9 mouse cellular contexts compared by ENCODE assay signal in genomic region chr15:78868398-78868797, GRCm38 (mm10). TPM values are rescaled to one million over a fixed set of nuclear protein-coding genes. Genes with fewer than 3 reads are reported as not detected.
A peak's percentile ranks its signal among the peaks of the same experiment; 100 is the strongest.
DNase-seq lines count a peak whose midpoint lies in the region; ATAC-seq and TF ChIP-seq lines count a peak whose summit lies in the region.
"Had no signal": no experiment of that assay in that cellular context is flagged by ENCODE, and none has a peak within 500 bp of the region (broad histone marks: within the 10 kb centered on the region; RNA-seq: fewer than 3 reads in every experiment).

No protein-coding gene starts in this region.

- H3K4me2 ChIP-seq in embryonic facial prominence, embryonic 14.5 days (ENCODE audit: low read depth, low read length), result no peak overlapping the region
- H3K4me2 ChIP-seq in hindbrain, embryonic 12.5 days (replicated peaks), result no peak overlapping the region
- no peak overlapping the region for H3K4me2 ChIP-seq in liver, embryonic 11.5 days
- peak overlapping the region; percentile 14; the same call in 1 of the 2 replicates for H3K4me2 ChIP-seq in neural tube, embryonic 13.5 days

- no peaks in the 10 kb centered on the region for H3K27me3 ChIP-seq in embryonic facial prominence, embryonic 14.5 days (replicated peaks; ENCODE audit: control insufficient read depth, insufficient read depth, low read length)
- H3K27me3 ChIP-seq in hindbrain, embryonic 12.5 days, result no peaks in the 10 kb centered on the region
- no peaks in the 10 kb centered on the region for H3K27me3 ChIP-seq in liver, embryonic 11.5 days (replicated peaks; ENCODE audit: control insufficient read depth, insufficient read depth, low read length)
- no peaks in the 10 kb centered on the region for H3K27me3 ChIP-seq in neural tube, embryonic 13.5 days

- no peaks in the 10 kb centered on the region for H3K9me3 ChIP-seq in ES-E14 (ENCODE audit: control insufficient read depth, insufficient read depth, low read depth, low read length)
- no peaks in the 10 kb centered on the region for H3K9me3 ChIP-seq in embryonic facial prominence, embryonic 14.5 days (ENCODE audit: control insufficient read depth, low read length)
- no peaks in the 10 kb centered on the region for H3K9me3 ChIP-seq in hindbrain, embryonic 12.5 days (replicated peaks)
- H3K9me3 ChIP-seq in liver, embryonic 11.5 days (ENCODE audit: control insufficient read depth, low read length), result no peaks in the 10 kb centered on the region
- no peaks in the 10 kb centered on the region for H3K9me3 ChIP-seq in neural tube, embryonic 13.5 days
- H3K9me3 ChIP-seq: megakaryocyte, embryonic 14.5 days had no signal

- no peak overlapping the region for H3K4me3 ChIP-seq in ES-E14 (ENCODE audit: insufficient read depth in 1 of 2, low read depth in 1 of 2, low read length in 2 of 2, poor library complexity in 1 of 2, severe bottlenecking in 1 of 2)
- H3K4me3 ChIP-seq in embryonic facial prominence, embryonic 14.5 days (ENCODE audit: low read depth, low read length), result no peak overlapping the region
- no peak overlapping the region for H3K4me3 ChIP-seq in hindbrain, embryonic 12.5 days
- H3K4me3 ChIP-seq in liver, embryonic 11.5 days (ENCODE audit: low read depth, low read length), result no peak overlapping the region
- no peak overlapping the region for H3K4me3 ChIP-seq in neural tube, embryonic 13.5 days
- H3K4me3 ChIP-seq: megakaryocyte, embryonic 14.5 days had no signal

- H3K36me3 ChIP-seq in ES-E14 (ENCODE audit: control insufficient read depth, insufficient read depth, low read length, poor library complexity, severe bottlenecking), result no peaks in the 10 kb centered on the region
- no peaks in the 10 kb centered on the region for H3K36me3 ChIP-seq in embryonic facial prominence, embryonic 14.5 days (ENCODE audit: control insufficient read depth, insufficient read depth, low read length)
- H3K36me3 ChIP-seq in hindbrain, embryonic 12.5 days, result no peaks in the 10 kb centered on the region
- H3K36me3 ChIP-seq in liver, embryonic 11.5 days (ENCODE audit: control insufficient read depth, insufficient read depth, low read length), result no peaks in the 10 kb centered on the region
- H3K36me3 ChIP-seq in neural tube, embryonic 13.5 days, result no peaks in the 10 kb centered on the region

- in situ Hi-C loops in ES-E14 (cut with MboI; ENCODE audit: low sequenced_read_pairs in 2 of 2, unreplicated experiment in 2 of 2), result no loop called here

- H3K9ac ChIP-seq in ES-E14 (ENCODE audit: insufficient read depth, low read depth, low read length, poor library complexity, severe bottlenecking), result no peak overlapping the region
- H3K9ac ChIP-seq in embryonic facial prominence, embryonic 14.5 days (ENCODE audit: low read depth, low read length), result no peak overlapping the region
- no peak overlapping the region for H3K9ac ChIP-seq in hindbrain, embryonic 12.5 days
- no peak overlapping the region for H3K9ac ChIP-seq in liver, embryonic 11.5 days (ENCODE audit: low read depth, low read length)
- H3K9ac ChIP-seq in neural tube, embryonic 13.5 days, result no peak overlapping the region

- 7% methylated on average over 9 of the region's 9 CpGs for WGBS in embryonic facial prominence, embryonic 14.5 days
- WGBS in hindbrain, embryonic 12.5 days, result 27% methylated on average over 9 of the region's 9 CpGs
- WGBS in liver, embryonic 11.5 days, result 49% methylated on average over 9 of the region's 9 CpGs
- 25% methylated on average over 9 of the region's 9 CpGs for WGBS in neural tube, embryonic 13.5 days

- peak; percentile 79 for ATAC-seq in embryonic facial prominence, embryonic 14.5 days (ENCODE audit: low read depth)
- peak; percentile 51 for ATAC-seq in hindbrain, embryonic 12.5 days (ENCODE audit: low FRiP score)
- no peak for ATAC-seq in liver, embryonic 11.5 days (replicated peaks; ENCODE audit: low FRiP score)
- peak; percentile 71 for ATAC-seq in neural tube, embryonic 13.5 days (ENCODE audit: low read depth)
- no peak for ATAC-seq in cerebellum, adult (ENCODE audit: insufficient number of reproducible peaks, low FRiP score, low TSS enrichment)

- H3K27ac ChIP-seq in ES-E14 (ENCODE audit: insufficient read depth, low read depth, low read length, poor library complexity, severe bottlenecking), result peak overlapping the region; percentile 12; the same call in 1 of the 2 replicates
- H3K27ac ChIP-seq in embryonic facial prominence, embryonic 14.5 days (replicated peaks; ENCODE audit: low read depth, low read length), result peak overlapping the region; percentile 41; the same call in 1 of the 2 replicates
- H3K27ac ChIP-seq in hindbrain, embryonic 12.5 days, result peak overlapping the region; percentile 56
- peak overlapping the region; percentile 66 for H3K27ac ChIP-seq in liver, embryonic 11.5 days (ENCODE audit: low read depth, low read length)
- H3K27ac ChIP-seq in neural tube, embryonic 13.5 days (replicated peaks), result peak overlapping the region; percentile 83

- H3K4me1 ChIP-seq in ES-E14 (ENCODE audit: control insufficient read depth in 2 of 2, insufficient read depth in 2 of 2, low read length in 2 of 2, poor library complexity in 1 of 2), result peaks cover 2 to 25% of the 10 kb centered on the region in 2 experiments
- H3K4me1 ChIP-seq in embryonic facial prominence, embryonic 14.5 days (ENCODE audit: control insufficient read depth, insufficient read depth, low read length), result no peaks in the 10 kb centered on the region
- H3K4me1 ChIP-seq in hindbrain, embryonic 12.5 days, result peaks cover 6% of the 10 kb centered on the region; the same call in 1 of the 2 replicates
- no peaks in the 10 kb centered on the region; the same call in 1 of the 2 replicates for H3K4me1 ChIP-seq in liver, embryonic 11.5 days (replicated peaks; ENCODE audit: control insufficient read depth, insufficient read depth, low read length)
- peaks cover 13% of the 10 kb centered on the region for H3K4me1 ChIP-seq in neural tube, embryonic 13.5 days (replicated peaks)

- no peak for DNase-seq in ES-E14 (ENCODE audit: low read depth, low spot score)
- peak; percentile 84 for DNase-seq in embryonic facial prominence, embryonic 14.5 days (ENCODE audit: low spot score)
- DNase-seq in liver, embryonic 11.5 days (ENCODE audit: low spot score), result no peak
- DNase-seq in adrenal gland, postnatal 14 days, result no peak
- no peak for DNase-seq in adrenal gland, postnatal 36 days

TF ChIP-seq in ES-E14, 5 proteins besides CTCF, POLR2A, EP300 and RAD21:
- TF ChIP-seq HCFC1 (IDR thresholded peaks at IDR 0.05; ENCODE audit: borderline replicate concordance, insufficient read depth, low read length) (no peak), MAFK (IDR thresholded peaks at IDR 0.05; ENCODE audit: insufficient read depth, low read depth, low read length) (no peak), ZNF384 (IDR thresholded peaks at IDR 0.05; ENCODE audit: low read depth, low read length) (no peak), CHD2 (IDR thresholded peaks at IDR 0.05; ENCODE audit: low read depth, low read length) (no peak)
TF ChIP-seq in ES-E14: peak in this region for 0.

RNA-seq across cellular contexts. Expression of gene Gga1, which starts 8.6 kb away (rescaled TPM):
- total RNA-seq in ES-E14 (2012; rRNA removed), result 18.4 and 23.3 TPM in 2 replicates
- 42.5 and 46.9 TPM in 2 replicates for polyA plus RNA-seq in embryonic facial prominence, embryonic 14.5 days (2014; fragmentation: Nextera tagmentation; extraction: Ambion mirVana)
- polyA plus RNA-seq in hindbrain, embryonic 12.5 days (2016; fragmentation: Nextera tagmentation; extraction: Ambion mirVana), result 54.3 and 58.7 TPM in 2 replicates
- polyA plus RNA-seq in liver, embryonic 11.5 days (2014; fragmentation: Nextera tagmentation; extraction: Ambion mirVana), result 40.8 and 43.0 TPM in 2 replicates
- 44.0 and 51.0 TPM in 2 replicates for polyA plus RNA-seq in neural tube, embryonic 13.5 days (2015; fragmentation: Nextera tagmentation; extraction: Ambion mirVana)
- total RNA-seq in adrenal gland, postnatal 14 days (2021), result 51.7 and 52.0 TPM in 2 replicates
- 10 to 100 TPM; 56.0 to 57.3 TPM for total RNA-seq in adrenal gland, postnatal 36 days (2021)

RNA-seq across cellular contexts. Expression of gene Lgals2, which starts 13.1 kb away (rescaled TPM):
- total RNA-seq in ES-E14 (2012; rRNA removed), result 4.2 TPM in 1 of 2 replicates, not detected in the other
- 0.89 and 1.4 TPM in 2 replicates for polyA plus RNA-seq in embryonic facial prominence, embryonic 14.5 days (2014; fragmentation: Nextera tagmentation; extraction: Ambion mirVana)
- not detected in 2 replicates for polyA plus RNA-seq in hindbrain, embryonic 12.5 days (2016; fragmentation: Nextera tagmentation; extraction: Ambion mirVana)
- 6.9 and 11.4 TPM in 2 replicates for polyA plus RNA-seq in liver, embryonic 11.5 days (2014; fragmentation: Nextera tagmentation; extraction: Ambion mirVana)
- not detected in 2 replicates for polyA plus RNA-seq in neural tube, embryonic 13.5 days (2015; fragmentation: Nextera tagmentation; extraction: Ambion mirVana)
- total RNA-seq in adrenal gland, postnatal 14 days (2021), result 0.85 TPM in 1 of 2 replicates, not detected in the other
- total RNA-seq in adrenal gland, postnatal 36 days (2021), result under 1 TPM; 0.53 to 0.56 TPM

RNA-seq across cellular contexts. Expression of gene Cdc42ep1, which starts 26.0 kb away (rescaled TPM):
- 4.7 and 8.3 TPM in 2 replicates for total RNA-seq in ES-E14 (2012; rRNA removed)
- polyA plus RNA-seq in embryonic facial prominence, embryonic 14.5 days (2014; fragmentation: Nextera tagmentation; extraction: Ambion mirVana), result 30.8 and 36.1 TPM in 2 replicates
- polyA plus RNA-seq in hindbrain, embryonic 12.5 days (2016; fragmentation: Nextera tagmentation; extraction: Ambion mirVana), result 15.1 and 15.6 TPM in 2 replicates
- polyA plus RNA-seq in liver, embryonic 11.5 days (2014; fragmentation: Nextera tagmentation; extraction: Ambion mirVana), result 21.9 and 23.9 TPM in 2 replicates
- 11.5 and 13.7 TPM in 2 replicates for polyA plus RNA-seq in neural tube, embryonic 13.5 days (2015; fragmentation: Nextera tagmentation; extraction: Ambion mirVana)
- total RNA-seq in adrenal gland, postnatal 14 days (2021), result 44.5 and 45.1 TPM in 2 replicates
- total RNA-seq in adrenal gland, postnatal 36 days (2021), result 10 to 100 TPM; 36.8 to 52.6 TPM

RNA-seq across cellular contexts. Expression of gene Gm49510, which starts 31.1 kb away (rescaled TPM):
- total RNA-seq in ES-E14 (2012; rRNA removed), result 0.11 TPM in 1 of 2 replicates, not detected in the other
- 0.58 and 0.98 TPM in 2 replicates for polyA plus RNA-seq in embryonic facial prominence, embryonic 14.5 days (2014; fragmentation: Nextera tagmentation; extraction: Ambion mirVana)
- 0.22 and 0.61 TPM in 2 replicates for polyA plus RNA-seq in hindbrain, embryonic 12.5 days (2016; fragmentation: Nextera tagmentation; extraction: Ambion mirVana)
- polyA plus RNA-seq in liver, embryonic 11.5 days (2014; fragmentation: Nextera tagmentation; extraction: Ambion mirVana), result 0.55 and 0.99 TPM in 2 replicates
- 0.37 TPM in 1 of 2 replicates, not detected in the other for polyA plus RNA-seq in neural tube, embryonic 13.5 days (2015; fragmentation: Nextera tagmentation; extraction: Ambion mirVana)
- total RNA-seq in adrenal gland, postnatal 14 days (2021), result not detected in 2 replicates
- not detected for total RNA-seq in adrenal gland, postnatal 36 days (2021)

RNA-seq across cellular contexts. Expression of gene Sh3bp1, which starts 31.2 kb away (rescaled TPM):
- 10.5 and 17.3 TPM in 2 replicates for total RNA-seq in ES-E14 (2012; rRNA removed)
- polyA plus RNA-seq in embryonic facial prominence, embryonic 14.5 days (2014; fragmentation: Nextera tagmentation; extraction: Ambion mirVana), result 40.8 and 44.1 TPM in 2 replicates
- polyA plus RNA-seq in hindbrain, embryonic 12.5 days (2016; fragmentation: Nextera tagmentation; extraction: Ambion mirVana), result 15.5 and 17.4 TPM in 2 replicates
- polyA plus RNA-seq in liver, embryonic 11.5 days (2014; fragmentation: Nextera tagmentation; extraction: Ambion mirVana), result 69.4 and 70.3 TPM in 2 replicates
- polyA plus RNA-seq in neural tube, embryonic 13.5 days (2015; fragmentation: Nextera tagmentation; extraction: Ambion mirVana), result 6.2 and 6.8 TPM in 2 replicates
- 6.6 and 15.2 TPM in 2 replicates for total RNA-seq in adrenal gland, postnatal 14 days (2021)
- total RNA-seq in adrenal gland, postnatal 36 days (2021), result 1 to 10 TPM; 7.2 to 8.5 TPM

Comparison
In these comparisons a context has a peak if more than half of its experiments do, and no peak if none do; other contexts are left out.
1. H3K27ac ChIP-seq: peak in every context shown above with its lines; median percentile 83 in neural tube, embryonic 13.5 days; 66 in liver, embryonic 11.5 days; 56 in hindbrain, embryonic 12.5 days; 41 in embryonic facial prominence, embryonic 14.5 days; 12 in ES-E14.
2. ATAC-seq: peak in embryonic facial prominence, embryonic 14.5 days (single experiment), hindbrain, embryonic 12.5 days (single experiment) and neural tube, embryonic 13.5 days (single experiment); none in liver, embryonic 11.5 days (single experiment) and cerebellum, adult (single experiment).